Mouse (Mus musculus) spleen, postnatal 0 days (tissue): ENCODE measurements around the gene Eif1. TPM values are rescaled to one million over a fixed set of nuclear protein-coding genes. Genes with fewer than 3 reads are reported as not detected.

ENCODE experiments used
- polyA plus RNA-seq: library from polyadenylated mRNA; unstranded; fragments of >200 nt; fragmentation: Nextera tagmentation; extraction: Ambion mirVana; gene quantifications from 2 replicates; pipeline ENCODE4 v1.2.1, GENCODE M21; 2015

Eif1 gene
- polyA plus RNA-seq = 1,779 and 1,788 TPM in 2 replicates

DNA sequence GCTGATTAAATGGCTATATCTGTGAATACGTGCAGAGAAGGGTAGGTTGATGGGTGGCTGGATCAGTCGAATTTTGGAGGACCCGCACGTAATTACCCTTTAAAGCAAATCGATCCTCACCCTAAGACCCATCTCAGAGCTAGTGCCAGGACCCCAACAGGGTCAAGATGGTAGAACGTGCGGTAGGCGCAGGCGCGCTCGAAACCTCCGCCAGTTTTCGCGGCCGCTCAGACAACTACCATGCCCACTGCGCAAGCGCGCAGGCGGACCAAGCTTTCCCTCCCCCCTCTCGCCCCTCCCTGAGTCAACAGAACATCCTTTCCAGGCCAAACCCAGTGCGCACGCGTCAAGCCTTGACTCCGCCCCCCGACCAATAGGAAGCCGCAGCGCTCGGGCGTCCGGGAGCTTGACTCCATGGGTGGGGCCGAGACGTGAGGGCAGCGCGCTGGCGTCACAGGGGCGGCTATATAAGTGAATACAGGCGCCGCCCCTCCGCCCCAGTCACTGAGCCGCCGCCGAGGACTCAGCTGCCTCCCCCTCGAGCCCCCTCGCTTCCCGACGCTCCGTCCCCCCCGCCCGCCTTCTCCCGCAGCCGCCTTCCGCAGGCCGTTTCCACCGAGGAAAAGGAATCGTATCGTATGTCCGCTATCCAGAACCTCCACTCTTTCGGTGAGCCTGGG lies at the start of gene Eif1:
Gene Eif1, plus strand, starts transcription at position 394 of the 680 bp plus-strand sequence.

DNA sequence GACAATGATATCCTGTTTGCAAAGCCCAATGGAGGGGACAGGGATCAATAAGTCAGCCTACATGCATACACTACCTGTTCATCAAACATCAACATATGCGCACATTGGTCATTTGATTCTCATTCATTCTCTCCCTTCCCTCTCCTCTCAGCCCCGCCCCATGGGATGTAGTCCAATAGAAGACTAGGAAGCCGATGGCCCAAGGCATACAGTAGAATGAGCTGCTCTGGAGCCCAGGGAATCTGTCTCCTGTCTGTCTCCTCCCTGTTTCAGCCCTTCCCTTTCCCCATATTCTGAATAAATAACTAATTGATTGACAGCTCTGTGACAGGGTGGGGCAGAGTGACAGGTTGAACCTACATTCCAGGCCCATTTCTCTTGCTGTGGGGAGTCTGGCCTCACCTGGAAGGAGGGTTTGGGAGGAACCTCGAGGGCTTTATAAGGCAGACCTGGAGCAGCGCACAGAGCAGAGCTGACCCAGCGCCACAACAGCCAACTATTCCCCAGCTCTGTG lies 14.3 kb downstream of the Eif1 start, which contains the start of gene Gast:
Gene Gast, plus strand, starts transcription at position 464 of the 514 bp plus-strand sequence.

DNA sequence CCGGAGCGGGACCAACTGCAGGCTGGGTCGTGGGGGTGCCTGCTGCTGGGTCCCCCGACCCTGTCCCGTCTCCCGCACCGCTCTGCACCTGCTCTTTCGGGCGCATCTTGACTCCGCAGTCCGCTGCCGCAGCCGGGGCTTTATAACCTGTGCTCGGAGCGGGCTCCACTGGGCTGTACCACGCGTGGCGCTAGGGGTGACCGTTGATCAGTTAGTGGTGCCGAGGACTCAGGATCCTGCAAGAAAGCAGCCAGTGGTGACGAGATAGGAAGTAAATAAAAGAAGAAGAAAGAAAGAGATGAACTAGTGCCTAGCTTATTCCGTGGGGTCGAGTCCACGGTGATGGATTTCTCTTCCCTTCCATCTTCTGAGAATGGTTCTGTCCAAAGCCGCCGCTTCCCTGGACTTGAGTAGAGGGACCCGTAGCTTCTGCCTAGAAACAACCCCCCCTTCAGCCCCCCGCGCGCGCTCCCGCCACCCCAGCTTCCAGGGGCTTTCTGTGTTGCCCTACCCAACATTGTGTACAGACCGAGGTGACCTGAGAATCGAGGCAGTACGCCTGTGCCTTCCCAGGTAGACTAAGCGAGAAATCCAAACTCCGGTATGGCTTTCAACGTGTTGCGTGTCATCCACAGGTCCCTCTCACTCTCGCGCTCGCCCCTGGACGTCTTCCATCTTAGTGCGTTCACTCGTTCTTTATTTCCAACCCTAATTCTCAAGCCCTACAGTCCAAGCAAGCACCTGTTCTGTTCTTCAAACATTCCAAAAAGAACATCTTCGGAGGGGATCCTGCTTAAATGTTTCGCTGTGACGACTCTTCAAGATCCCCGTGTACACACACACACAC lies 36.5 kb downstream of the Eif1 start, which contains the start of gene Hap1:
Gene Hap1, minus strand, starts transcription at position 157 of the 847 bp plus-strand sequence.

Other genes with a start within 250 kb of the Eif1 start
- not detected in 2 replicates for gene Krt32, start 231.7 kb upstream of the Eif1 start, polyA plus RNA-seq
- not detected in 2 replicates for gene Krt35, start 223.6 kb upstream of the Eif1 start, polyA plus RNA-seq
- gene Krt36, start 214.3 kb upstream of the Eif1 start, polyA plus RNA-seq = not detected in 2 replicates
- 0.12 and 0.38 TPM in 2 replicates for gene Krt13, start 198.3 kb upstream of the Eif1 start, polyA plus RNA-seq
- gene Krt15, start 184.0 kb upstream of the Eif1 start, polyA plus RNA-seq = 1.00 and 1.1 TPM in 2 replicates
- 39.8 and 40.8 TPM in 2 replicates for gene Krt19, start 171.2 kb upstream of the Eif1 start, polyA plus RNA-seq
- gene Krt9, start 126.6 kb upstream of the Eif1 start, polyA plus RNA-seq = not detected in 2 replicates
- gene Krt14, start 112.3 kb upstream of the Eif1 start, polyA plus RNA-seq = 7.3 and 10.0 TPM in 2 replicates
- not detected in 2 replicates for gene Krt16, start 71.0 kb upstream of the Eif1 start, polyA plus RNA-seq
- 0.35 and 0.47 TPM in 2 replicates for gene Krt17, start 58.9 kb upstream of the Eif1 start, polyA plus RNA-seq
- gene Krt42, start 50.0 kb upstream of the Eif1 start, polyA plus RNA-seq = not detected in 2 replicates
- not detected in 2 replicates for gene Gast, start 14.5 kb downstream of the Eif1 start, polyA plus RNA-seq
- 1.9 and 2.3 TPM in 2 replicates for gene Hap1, start 36.2 kb downstream of the Eif1 start, polyA plus RNA-seq
- gene Jup, start 77.9 kb downstream of the Eif1 start, polyA plus RNA-seq = 17.7 and 22.8 TPM in 2 replicates
- gene P3h4, start 95.0 kb downstream of the Eif1 start, polyA plus RNA-seq = 11.7 and 17.0 TPM in 2 replicates
- 30.1 and 37.1 TPM in 2 replicates for gene Fkbp10, start 95.8 kb downstream of the Eif1 start, polyA plus RNA-seq
- gene Nt5c3b, start 121.9 kb downstream of the Eif1 start, polyA plus RNA-seq = 37.4 and 44.0 TPM in 2 replicates
- gene Klhl10, start 122.0 kb downstream of the Eif1 start, polyA plus RNA-seq = 0.07 and 0.27 TPM in 2 replicates
- 1.9 and 2.7 TPM in 2 replicates for gene Klhl11, start 152.9 kb downstream of the Eif1 start, polyA plus RNA-seq
- gene Acly, start 208.1 kb downstream of the Eif1 start, polyA plus RNA-seq = 36.3 and 40.0 TPM in 2 replicates
- gene Ttc25, start 225.7 kb downstream of the Eif1 start, polyA plus RNA-seq = 0.22 TPM in 2 replicates